Mouse (Mus musculus) heart, adult 2 months (tissue): Measurements from ENCODE around the gene Bcas3. TPM values are rescaled to one million over a fixed set of nuclear protein-coding genes. Genes with fewer than 3 reads are reported as not detected.
A peak's percentile ranks its signal among the peaks of the same experiment; 100 is the strongest.
"Not testable (repeated sequence)": the region's sequence is repeated elsewhere in the genome, so short reads cannot be mapped to it uniquely, and the experiment has no call there.

Experiments
- DNase-seq, 2 experiments: peaks; one replicate each; pipeline ENCODE4 v3.0.0; 2021
- H3K27ac ChIP-seq: fragments of 200-600 bp; 2 replicates; pipeline ENCODE4 v1.8.1; 2022
- H3K27me3 ChIP-seq: fragments of 200-500 bp; 2 replicates; pipeline ENCODE4 v1.6.1; 2012; ENCODE audit warnings: mild to moderate bottlenecking, low read length, inconsistent platforms, mixed read lengths; ENCODE audit not compliant: control insufficient read depth, insufficient read depth
- H3K36me3 ChIP-seq: fragments of 200-500 bp; 2 replicates; pipeline ENCODE4 v1.6.1; 2012; ENCODE audit warnings: low read length, inconsistent platforms; ENCODE audit not compliant: control insufficient read depth, insufficient read depth
- H3K4me1 ChIP-seq: fragments of 200-500 bp; 2 replicates; pipeline ENCODE4 v1.6.1; 2011; ENCODE audit warnings: low read length; ENCODE audit not compliant: control insufficient read depth, insufficient read depth
- H3K4me3 ChIP-seq: fragments of 200-600 bp; 2 replicates; pipeline ENCODE4 v1.8.1; 2022
- H3K79me2 ChIP-seq: fragments of 200-500 bp; replicated peaks from 2 replicates; pipeline ENCODE4 v1.6.1; 2012; ENCODE audit warnings: mild to moderate bottlenecking, inconsistent platforms, low read length, moderate library complexity, mixed read lengths; ENCODE audit not compliant: control insufficient read depth, insufficient read depth
- H3K9ac ChIP-seq: fragments of 200-500 bp; 2 replicates; pipeline ENCODE4 v1.6.1; 2012; ENCODE audit warnings: low read depth, mild to moderate bottlenecking, control low read depth, inconsistent platforms, low read length, mixed read lengths
- CTCF ChIP-seq: fragments of 200-600 bp; IDR thresholded peaks from 2 replicates; pipeline ENCODE4 v1.8.1; 2022; ENCODE audit warnings: antibody characterized with exemption, mild to moderate bottlenecking, moderate library complexity
- EP300 ChIP-seq: fragments of 200-500 bp; IDR thresholded peaks from 2 replicates; pipeline ENCODE4 v1.6.1; 2011; ENCODE audit warnings: low read depth, low read length, control low read depth; ENCODE audit not compliant: insufficient read depth
- POLR2A ChIP-seq: fragments of 200-500 bp; IDR thresholded peaks from 2 replicates; pipeline ENCODE4 v1.6.1; 2011; ENCODE audit warnings: mild to moderate bottlenecking, low read depth, low read length, control low read depth; ENCODE audit not compliant: insufficient read depth
- WGBS: fragments of 180-500 bp; shearing (Covaris S2); methylation state at CpG from one replicate; pipeline ENCODE4 v1.1.7; 2018; 5-methylcytosine and 5-hydroxymethylcytosine counted together
- intact Hi-C: fragments of 180-260 bp; cut with DNase I; formaldehyde crosslinking; loops from one replicate; pipeline ENCODE4 v1.15.1; 2025
- polyA plus RNA-seq: library from polyadenylated mRNA; depleted of rRNA; stranded (reverse); fragments of >200 nt; gene quantifications from 2 replicates; pipeline ENCODE4 v1.2.3, GENCODE M21; 2012
- total RNA-seq, 2 experiments: library from RNA; stranded (reverse); gene quantifications; 2 replicates each; pipeline ENCODE4 v1.2.3; 2021

Bcas3 gene
- total and polyA plus RNA-seq, 3 experiments: 26.6 to 40.4 (median 36.0) TPM

GRCm38 (mm10) chr11:85712860-85713813 is 360.2 kb downstream of the Bcas3 start:
- Histone ChIP-seq H3K4me1 (peaks cover 5% of the 10 kb centered on the region), H3K79me2 (no peaks in the 10 kb centered on the region), H3K4me3 (no peak overlapping the region), H3K9ac (no peak overlapping the region), H3K27ac (peak overlapping the region; percentile 39), H3K27me3 (no peaks in the 10 kb centered on the region), H3K36me3 (no peaks in the 10 kb centered on the region)
- WGBS: 50% methylated on average over 19 of the region's 19 CpGs
- DNase-seq: peak; percentile 80 to 86
- intact Hi-C loops: no loop called here
- TF ChIP-seq CTCF (no peak), POLR2A (no peak), EP300 (no peak)

GRCm38 (mm10) chr11:85713814-85714208 is 360.8 kb downstream of the Bcas3 start:
- 34% methylated on average over 2 of the region's 2 CpGs for WGBS
- H3K79me2 ChIP-seq: no peaks in the 10 kb centered on the region
- peaks cover 5% of the 10 kb centered on the region for H3K4me1 ChIP-seq
- H3K4me3 ChIP-seq: no peak overlapping the region
- H3K27me3 ChIP-seq: no peaks in the 10 kb centered on the region
- H3K9ac ChIP-seq: no peak overlapping the region
- no peak for DNase-seq
- peak overlapping the region; percentile 39 for H3K27ac ChIP-seq
- H3K36me3 ChIP-seq: no peaks in the 10 kb centered on the region
- no peak for TF ChIP-seq CTCF
- no peak for TF ChIP-seq POLR2A
- no peak for TF ChIP-seq EP300
- intact Hi-C loops: no loop called here

GRCm38 (mm10) chr11:85714312-85714931 is 361.5 kb downstream of the Bcas3 start:
- no peak for DNase-seq
- intact Hi-C loops: no loop called here
- H3K79me2 ChIP-seq: no peaks in the 10 kb centered on the region
- no peak overlapping the region for H3K4me3 ChIP-seq
- H3K36me3 ChIP-seq: no peaks in the 10 kb centered on the region
- H3K4me1 ChIP-seq: peaks cover 5% of the 10 kb centered on the region
- TF ChIP-seq EP300: no peak
- no peak for TF ChIP-seq POLR2A
- no peak for TF ChIP-seq CTCF
- WGBS: 73% methylated on average over 7 of the region's 7 CpGs
- peak overlapping the region; percentile 39 for H3K27ac ChIP-seq
- no peaks in the 10 kb centered on the region for H3K27me3 ChIP-seq
- H3K9ac ChIP-seq: no peak overlapping the region

- H3K36me3 ChIP-seq, H3K9ac ChIP-seq, H3K27ac ChIP-seq, H3K79me2 ChIP-seq, H3K4me3 ChIP-seq, H3K27me3 ChIP-seq, H3K4me1 ChIP-seq, intact Hi-C loops: not testable (repeated sequence)
- 95% methylated on average over 2 of the region's 2 CpGs for WGBS
- DNase-seq: peak in 1 of 2 experiments; percentile 2
Measured at GRCm38 (mm10) chr11:85716730-85717129, 363.8 kb downstream of the Bcas3 start.

GRCm38 (mm10) chr11:85719091-85719490 is 366.1 kb downstream of the Bcas3 start:
- TF ChIP-seq CTCF: no peak
- no peak overlapping the region for H3K4me3 ChIP-seq
- 77% methylated on average over 10 of the region's 10 CpGs for WGBS
- intact Hi-C loops: no loop called here
- H3K36me3 ChIP-seq: no peaks in the 10 kb centered on the region
- peaks cover 2% of the 10 kb centered on the region for H3K4me1 ChIP-seq
- peak overlapping the region; percentile 4; the same call in 1 of the 2 replicates for H3K27ac ChIP-seq
- DNase-seq: no peak
- H3K9ac ChIP-seq: no peak overlapping the region
- no peaks in the 10 kb centered on the region for H3K79me2 ChIP-seq
- no peaks in the 10 kb centered on the region for H3K27me3 ChIP-seq

GRCm38 (mm10) chr11:85719766-85720165 is 366.8 kb downstream of the Bcas3 start:
- H3K79me2 ChIP-seq: no peaks in the 10 kb centered on the region
- intact Hi-C loops: no loop called here
- no peak for TF ChIP-seq CTCF
- no peak for TF ChIP-seq POLR2A
- TF ChIP-seq EP300: no peak
- peak overlapping the region; percentile 4; the same call in 1 of the 2 replicates for H3K27ac ChIP-seq
- H3K4me3 ChIP-seq: no peak overlapping the region
- no peaks in the 10 kb centered on the region for H3K27me3 ChIP-seq
- DNase-seq: peak in 1 of 2 experiments; percentile 46
- no peaks in the 10 kb centered on the region for H3K36me3 ChIP-seq
- no peak overlapping the region for H3K9ac ChIP-seq
- peaks cover 2% of the 10 kb centered on the region for H3K4me1 ChIP-seq
- 8% methylated on average over 7 of the region's 7 CpGs for WGBS
